Mouse (Mus musculus) megakaryocyte, embryonic 14.5 days (primary cell): ENCODE measurements around the gene Camkk1.

Experiments
- FLI1 ChIP-seq: IDR thresholded peaks from 2 replicates; pipeline ENCODE4 v1.6.1; 2012; ENCODE audit warnings: low read length, inconsistent platforms, mixed read lengths
- GATA1 ChIP-seq: IDR thresholded peaks from 3 replicates; pipeline ENCODE4 v1.6.1; 2012; ENCODE audit warnings: mixed read lengths, low read length, inconsistent platforms, borderline replicate concordance

- TF ChIP-seq GATA1 (no peak), FLI1 (no peak)
Measured at GRCm38 (mm10) chr11:73085391-73085790, 66.6 kb downstream of the Camkk1 start.
